Mouse (Mus musculus) hindbrain, embryonic 16.5 days (tissue): ENCODE results near the gene Cacng1. TPM values are rescaled to one million over a fixed set of nuclear protein-coding genes. Genes with fewer than 3 reads are reported as not detected.

ENCODE experiments used
- ATAC-seq: fragments of 200-750 bp; cut with Nextera tagmentation; 2 replicates; pipeline ENCODE4 v1.8.0; 2017; ENCODE audit warnings: moderate TSS enrichment, moderate library complexity
- H3K27ac ChIP-seq: fragments of 300-500 bp; sonication (generic); 2 replicates; pipeline ENCODE4 v1.5.1; 2014; ENCODE audit warnings: low read depth, mild to moderate bottlenecking, control low read depth, low read length, moderate library complexity
- H3K27me3 ChIP-seq: fragments of 300-500 bp; sonication (generic); replicated peaks from 2 replicates; pipeline ENCODE4 v1.6.1; 2014; ENCODE audit warnings: low read length; ENCODE audit not compliant: control insufficient read depth, insufficient read depth
- H3K36me3 ChIP-seq: fragments of 300-500 bp; sonication (generic); 2 replicates; pipeline ENCODE4 v1.6.1; 2014; ENCODE audit warnings: mild to moderate bottlenecking, low read length, moderate library complexity, mixed read lengths; ENCODE audit not compliant: control insufficient read depth, insufficient read depth
- H3K4me1 ChIP-seq: fragments of 300-500 bp; sonication (generic); 2 replicates; pipeline ENCODE4 v1.6.1; 2014; ENCODE audit warnings: low read depth, low read length; ENCODE audit not compliant: control insufficient read depth, insufficient read depth
- H3K4me2 ChIP-seq: fragments of 300-500 bp; sonication (generic); 2 replicates; pipeline ENCODE4 v1.6.1; 2014; ENCODE audit warnings: mild to moderate bottlenecking, low read length, control low read depth, moderate library complexity
- H3K4me3 ChIP-seq: fragments of 300-500 bp; sonication (generic); 2 replicates; pipeline ENCODE4 v1.5.1; 2014; ENCODE audit warnings: mild to moderate bottlenecking, low read length, control low read depth, moderate library complexity
- H3K9ac ChIP-seq: fragments of 300-500 bp; sonication (generic); 2 replicates; pipeline ENCODE4 v1.6.1; 2014; ENCODE audit warnings: low read depth, mild to moderate bottlenecking, control low read depth, low read length, moderate library complexity
- H3K9me3 ChIP-seq: fragments of 300-500 bp; sonication (generic); 2 replicates; pipeline ENCODE4 v1.6.1; 2014; ENCODE audit warnings: mild to moderate bottlenecking, low read length, moderate library complexity; ENCODE audit not compliant: control insufficient read depth
- whole genome bisulfite sequencing: fragments of 180-500 bp; shearing (Covaris S2); extraction: QIAGEN DNeasy Blood & Tissue Kit; methylation state at CpG from one replicate; pipeline ENCODE4 v1.1.7; 2014; 5-methylcytosine and 5-hydroxymethylcytosine counted together
- polyA plus RNA-seq: library from polyadenylated mRNA; unstranded; fragments of >200 nt; fragmentation: Nextera tagmentation; extraction: Ambion mirVana; gene quantifications from 2 replicates; pipeline ENCODE4 v1.2.1, GENCODE M21; 2015

Cacng1 gene
- polyA plus RNA-seq, 1 experiment from 2014 or later, result 0.29 TPM

GRCm38 (mm10) chr11:107693338-107693737 lies 23.0 kb downstream of the Cacng1 start:
- Histone ChIP-seq H3K9me3 (no peaks in the 10 kb centered on the region), H3K4me1 (no peaks in the 10 kb centered on the region), H3K4me2 (no peak overlapping the region), H3K36me3 (peaks cover 2% of the 10 kb centered on the region; the same call in 1 of the 2 replicates), H3K27me3 (no peaks in the 10 kb centered on the region), H3K27ac (no peak overlapping the region), H3K4me3 (no peak overlapping the region), H3K9ac (no peak overlapping the region)
- ATAC-seq, result no peak
- 84% methylated on average over 6 of the region's 6 CpGs for WGBS

- no peak overlapping the region for H3K4me2 ChIP-seq
- 56% methylated on average over 8 of the region's 8 CpGs for WGBS
- no peaks in the 10 kb centered on the region for H3K4me1 ChIP-seq
- H3K4me3 ChIP-seq, result no peak overlapping the region
- no peak overlapping the region for H3K9ac ChIP-seq
- H3K36me3 ChIP-seq, result peaks cover 4% of the 10 kb centered on the region
- no peaks in the 10 kb centered on the region for H3K27me3 ChIP-seq
- no peak for ATAC-seq
- H3K27ac ChIP-seq, result no peak overlapping the region
- no peaks in the 10 kb centered on the region for H3K9me3 ChIP-seq
These were observed 24.8 kb downstream of the Cacng1 start for GRCm38 (mm10) chr11:107691569-107691968.

DNA sequence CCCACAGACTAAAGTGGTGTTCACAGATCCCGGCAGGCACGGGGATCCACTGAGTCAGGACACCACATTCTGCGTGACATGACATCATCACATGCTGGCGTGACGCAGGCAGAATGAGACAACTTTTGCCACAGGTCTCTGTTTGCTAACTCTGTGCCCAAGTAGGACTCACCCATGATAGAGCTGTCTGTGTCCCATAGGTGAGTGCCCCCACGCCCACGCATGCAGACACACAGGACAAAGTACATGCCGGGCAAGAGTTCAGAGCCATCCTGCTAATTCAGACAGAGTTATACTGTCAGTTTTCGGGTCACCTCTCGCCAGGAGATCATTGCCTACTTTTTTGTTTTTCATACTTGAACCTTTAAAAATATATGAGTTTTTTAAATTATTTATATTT lies 27.8 kb downstream of the Cacng1 start:
- H3K4me2 ChIP-seq, result no peak overlapping the region
- H3K9ac ChIP-seq, result no peak overlapping the region
- H3K4me3 ChIP-seq, result no peak overlapping the region
- H3K27ac ChIP-seq, result no peak overlapping the region
- no peaks in the 10 kb centered on the region for H3K27me3 ChIP-seq
- H3K9me3 ChIP-seq, result no peaks in the 10 kb centered on the region
- ATAC-seq, result no peak
- 94% methylated on average over 10 of the region's 10 CpGs for WGBS
- peaks cover 6% of the 10 kb centered on the region for H3K4me1 ChIP-seq
- peaks cover 13% of the 10 kb centered on the region for H3K36me3 ChIP-seq

DNA sequence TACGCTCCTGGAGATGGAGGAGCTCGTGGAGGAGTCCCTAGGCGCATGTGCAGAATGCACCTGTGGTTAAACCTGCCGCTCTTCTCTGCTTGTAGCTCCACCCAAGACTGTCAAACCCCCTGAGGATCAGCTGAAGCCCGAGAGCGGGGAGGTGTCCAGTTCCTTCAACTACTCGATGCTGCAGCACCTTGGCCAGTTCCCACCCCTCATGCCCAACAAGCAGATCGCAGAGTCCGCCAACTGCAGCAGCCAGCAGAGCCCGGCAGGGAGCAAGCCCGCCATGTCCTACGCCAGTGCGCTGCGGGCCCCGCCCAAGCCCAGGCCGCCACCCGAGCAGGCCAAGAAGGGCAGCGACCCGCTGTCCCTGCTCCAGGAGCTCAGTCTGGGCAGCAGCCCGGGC lies 30.0 kb downstream of the Cacng1 start:
- no peak for ATAC-seq
- no peak overlapping the region for H3K4me2 ChIP-seq
- H3K4me1 ChIP-seq, result peaks cover 12% of the 10 kb centered on the region
- no peak overlapping the region for H3K27ac ChIP-seq
- H3K4me3 ChIP-seq, result no peak overlapping the region
- WGBS, result 82% methylated on average over 12 of the region's 20 CpGs
- no peaks in the 10 kb centered on the region for H3K9me3 ChIP-seq
- peaks cover 13% of the 10 kb centered on the region for H3K36me3 ChIP-seq
- no peak overlapping the region for H3K9ac ChIP-seq
- no peaks in the 10 kb centered on the region for H3K27me3 ChIP-seq

DNA sequence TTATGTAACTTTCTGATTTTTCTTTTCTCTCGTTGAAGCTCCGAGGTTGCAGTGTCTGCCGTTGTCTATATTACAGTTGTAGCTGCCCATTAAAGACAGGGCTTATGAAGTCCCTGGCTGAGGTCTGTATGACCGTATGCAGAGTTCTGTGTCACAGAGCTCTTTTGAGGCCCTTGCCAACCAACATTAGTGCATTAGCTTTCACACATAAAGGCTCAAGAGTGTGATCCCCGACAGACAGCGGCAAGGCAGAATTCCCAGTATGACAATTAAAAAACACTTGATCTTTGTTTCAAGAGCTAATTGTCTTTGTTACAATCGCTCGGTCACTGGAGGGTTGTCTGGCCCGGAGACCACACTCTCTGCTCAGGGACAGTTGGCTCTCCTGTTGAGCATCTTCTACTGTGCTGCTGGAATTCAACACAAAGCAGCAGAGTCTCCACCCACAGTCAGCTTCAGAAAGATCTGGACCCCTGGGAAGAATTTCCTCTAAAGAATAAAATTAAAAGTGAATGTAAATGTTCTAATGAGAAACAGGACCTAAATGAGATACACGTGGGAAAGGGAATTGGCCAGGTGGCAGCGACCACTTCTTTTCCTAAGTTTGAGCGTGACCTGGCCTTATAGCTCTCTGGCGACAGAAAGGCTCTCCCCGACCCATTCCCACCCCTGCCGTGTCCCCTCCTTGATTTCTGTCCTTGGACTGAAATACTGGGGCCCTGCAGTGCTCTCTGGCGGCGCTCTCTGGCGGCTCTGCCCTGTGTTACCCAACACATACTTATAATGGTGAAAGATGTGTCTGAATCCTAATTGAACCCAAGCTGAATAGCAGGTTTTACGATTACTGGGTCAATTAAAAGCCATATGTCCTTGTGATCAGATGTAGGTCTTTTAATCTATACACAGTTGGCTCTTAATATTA lies 32.5 kb downstream of the Cacng1 start:
- H3K27ac ChIP-seq, result no peak overlapping the region
- peaks cover 12% of the 10 kb centered on the region for H3K4me1 ChIP-seq
- no peak overlapping the region for H3K4me2 ChIP-seq
- no peaks in the 10 kb centered on the region for H3K27me3 ChIP-seq
- peaks cover 13% of the 10 kb centered on the region for H3K36me3 ChIP-seq
- no peak overlapping the region for H3K9ac ChIP-seq
- H3K4me3 ChIP-seq, result no peak overlapping the region
- no peaks in the 10 kb centered on the region for H3K9me3 ChIP-seq
- ATAC-seq, result peak; percentile 67; the same call in 1 of the 2 replicates
- WGBS, result 35% methylated on average over 19 of the region's 19 CpGs

DNA sequence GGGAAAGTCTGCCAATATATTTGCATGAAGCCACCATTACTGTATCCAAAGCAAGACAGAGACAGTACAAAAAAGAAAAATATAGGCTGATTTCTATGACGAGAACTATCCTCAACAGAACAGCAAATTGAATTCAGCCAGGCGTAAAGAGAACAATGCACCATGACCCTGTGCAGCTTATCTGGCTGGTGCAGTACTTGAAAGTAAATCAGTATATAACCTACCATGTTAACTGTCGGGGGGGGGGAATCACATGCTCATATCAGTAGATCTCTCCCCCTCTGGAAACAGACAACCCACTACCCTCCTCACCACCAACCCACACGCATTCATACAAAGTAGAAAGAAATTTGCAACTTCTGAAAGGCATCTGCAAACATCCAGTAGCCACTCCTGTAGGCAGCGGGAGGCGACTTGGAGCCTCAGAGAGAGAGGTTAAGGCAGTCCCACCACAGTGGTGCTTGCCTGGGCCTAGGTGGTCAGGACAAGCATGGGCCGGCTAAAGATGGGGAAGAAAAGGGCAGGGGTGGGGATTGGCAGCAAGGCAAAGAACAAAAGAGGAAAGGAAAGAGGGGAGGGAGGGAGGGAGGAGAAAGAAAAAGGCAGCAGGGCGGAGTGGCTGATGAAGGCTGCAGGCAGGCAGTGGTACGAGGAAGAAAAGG lies 33.5 kb downstream of the Cacng1 start:
- peak; percentile 48; the same call in 1 of the 2 replicates for ATAC-seq
- no peak overlapping the region for H3K4me2 ChIP-seq
- no peak overlapping the region for H3K9ac ChIP-seq
- peaks cover 12% of the 10 kb centered on the region for H3K4me1 ChIP-seq
- H3K27ac ChIP-seq, result peak overlapping the region; percentile 10; the same call in 1 of the 2 replicates
- H3K4me3 ChIP-seq, result no peak overlapping the region
- H3K27me3 ChIP-seq, result no peaks in the 10 kb centered on the region
- H3K9me3 ChIP-seq, result no peaks in the 10 kb centered on the region
- 36% methylated on average over 9 of the region's 9 CpGs for WGBS
- H3K36me3 ChIP-seq, result peaks cover 10% of the 10 kb centered on the region

DNA sequence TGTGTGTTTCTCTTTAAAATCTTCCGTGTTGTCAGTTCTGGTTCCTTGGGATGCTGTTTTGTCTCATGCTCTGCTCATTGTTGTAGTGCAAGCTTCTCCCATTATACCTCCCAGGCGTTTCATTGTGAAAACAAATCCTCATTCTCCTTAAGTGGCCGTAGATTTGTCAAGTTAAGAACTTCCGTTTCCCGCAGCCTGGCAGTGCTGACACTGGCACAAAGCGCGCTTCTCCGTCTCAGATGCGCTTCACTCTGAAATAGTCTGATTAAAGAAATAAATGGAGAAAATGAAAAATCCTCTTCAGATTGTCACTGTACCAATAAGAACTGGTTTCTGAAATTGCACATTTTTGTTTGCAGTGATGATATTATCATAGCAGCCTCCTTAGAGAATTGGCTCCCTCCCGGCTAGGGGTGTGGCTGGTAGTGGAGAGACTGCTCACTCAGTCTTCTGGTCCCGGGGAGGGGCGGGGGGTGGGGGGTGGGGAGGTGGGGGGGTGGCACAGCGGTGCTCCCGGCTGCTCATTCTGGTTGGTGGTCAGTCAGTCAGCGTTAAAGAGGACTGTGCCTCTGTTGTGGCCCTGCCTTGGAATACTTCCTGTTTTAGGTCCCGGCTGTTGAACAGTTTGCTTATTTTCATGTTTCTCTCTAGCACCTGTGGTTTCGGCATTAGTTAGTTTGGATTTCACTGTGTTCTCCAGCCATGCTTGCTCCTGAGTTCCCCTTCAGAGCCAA lies 39.9 kb downstream of the Cacng1 start:
- Histone ChIP-seq H3K4me2 (peak overlapping the region; percentile 47), H3K27me3 (no peaks in the 10 kb centered on the region), H3K9me3 (no peaks in the 10 kb centered on the region), H3K27ac (peak overlapping the region; percentile 55; the same call in 1 of the 2 replicates), H3K36me3 (peaks cover 14% of the 10 kb centered on the region), H3K4me3 (no peak overlapping the region), H3K9ac (peak overlapping the region; percentile 23; the same call in 1 of the 2 replicates), H3K4me1 (peaks cover 9% of the 10 kb centered on the region)
- WGBS, result 25% methylated on average over 17 of the region's 17 CpGs
- no peak; the same call in 1 of the 2 replicates for ATAC-seq

- H3K9ac ChIP-seq, result no peak overlapping the region; the same call in 1 of the 2 replicates
- 80% methylated on average over 10 of the region's 10 CpGs for WGBS
- H3K36me3 ChIP-seq, result peaks cover 24% of the 10 kb centered on the region
- H3K4me1 ChIP-seq, result peaks cover 9% of the 10 kb centered on the region
- no peaks in the 10 kb centered on the region for H3K9me3 ChIP-seq
- H3K27ac ChIP-seq, result no peak overlapping the region
- H3K4me3 ChIP-seq, result no peak overlapping the region
- no peak overlapping the region for H3K4me2 ChIP-seq
- H3K27me3 ChIP-seq, result no peaks in the 10 kb centered on the region
- ATAC-seq, result no peak
These were observed 41.1 kb downstream of the Cacng1 start for GRCm38 (mm10) chr11:107675246-107675645.
